7 mouse cellular contexts compared by ENCODE assay signal in genomic region chrX:11493526-11494245, GRCm38 (mm10).
DNase-seq lines count a peak whose midpoint lies in the region; ATAC-seq lines count a peak whose summit lies in the region.

No protein-coding gene starts in this region.

- H3K36me3 ChIP-seq in heart, embryonic 10.5 days = no peaks in the 10 kb centered on the region
- no peaks in the 10 kb centered on the region for H3K36me3 ChIP-seq in limb, embryonic 12.5 days

- 39% methylated on average over 19 of the region's 19 CpGs for whole genome bisulfite sequencing in heart, embryonic 10.5 days
- WGBS in limb, embryonic 12.5 days = 29% methylated on average over 19 of the region's 19 CpGs

- H3K9ac ChIP-seq in limb, embryonic 12.5 days (replicated peaks) = no peak overlapping the region

- ATAC-seq in limb, embryonic 12.5 days (ENCODE audit: insufficient number of reproducible peaks, insufficient read depth, low FRiP score, low TSS enrichment, low read depth) = no peak

- H3K4me3 ChIP-seq in heart, embryonic 10.5 days = peak overlapping the region; percentile 40
- no peak overlapping the region; the same call in 1 of the 2 replicates for H3K4me3 ChIP-seq in limb, embryonic 12.5 days (replicated peaks)

- peak overlapping the region; percentile 79; the same call in 1 of the 2 replicates for H3K27ac ChIP-seq in heart, embryonic 10.5 days
- no peak overlapping the region for H3K27ac ChIP-seq in limb, embryonic 12.5 days

- H3K4me2 ChIP-seq in limb, embryonic 12.5 days = peak overlapping the region; percentile 51

- peaks cover 62% of the 10 kb centered on the region; the same call in 1 of the 2 replicates for H3K27me3 ChIP-seq in heart, embryonic 10.5 days (ENCODE audit: insufficient read depth, poor library complexity, severe bottlenecking)
- H3K27me3 ChIP-seq in limb, embryonic 12.5 days = peaks cover 53% of the 10 kb centered on the region

- no peaks in the 10 kb centered on the region for H3K9me3 ChIP-seq in heart, embryonic 10.5 days
- H3K9me3 ChIP-seq in limb, embryonic 12.5 days = no peaks in the 10 kb centered on the region

- H3K4me1 ChIP-seq in heart, embryonic 10.5 days = peaks cover 4% of the 10 kb centered on the region; the same call in 1 of the 2 replicates
- H3K4me1 ChIP-seq in limb, embryonic 12.5 days (replicated peaks) = peaks cover 4% of the 10 kb centered on the region

- DNase-seq in right cerebral cortex, postnatal 10 days (ENCODE audit: low spot score in 2 of 2) = peak; percentile 33 to 43
- DNase-seq in right cerebral cortex, postnatal 36 days (ENCODE audit: low spot score in 2 of 2) = no peak
- DNase-seq in heart, embryonic 10.5 days (ENCODE audit: low spot score) = no peak
- DNase-seq in retina, postnatal 1 day = peak; percentile 92
- no peak for DNase-seq in spleen, postnatal 14 days (ENCODE audit: low spot score in 2 of 2)
- no peak for DNase-seq in adipocyte (ENCODE audit: low spot score)

Comparison
In these comparisons a context has a peak if more than half of its experiments do, and no peak if none do; other contexts are left out.
1. DNase-seq: peak in right cerebral cortex, postnatal 10 days (2 of 2) and retina, postnatal 1 day (single experiment); none in right cerebral cortex, postnatal 36 days (0 of 2), heart, embryonic 10.5 days (single experiment), spleen, postnatal 14 days (0 of 2) and adipocyte (single experiment).